Mouse (Mus musculus): Measurements from ENCODE around the gene Arih1. TPM values are rescaled to one million over a fixed set of nuclear protein-coding genes. Genes with fewer than 3 reads are reported as not detected.

The Arih1 gene
- total RNA-seq, 1 experiment from 2014 or later: 146 TPM

- ATAC-seq (ENCODE audit: extremely low read depth, insufficient number of reproducible peaks, low FRiP score, poor library complexity, severe bottlenecking): peak; percentile 4; the same call in 1 of the 2 replicates
Measured at GRCm38 (mm10) chr9:59352586-59353252, 133.7 kb downstream of the Arih1 start.

DNA sequence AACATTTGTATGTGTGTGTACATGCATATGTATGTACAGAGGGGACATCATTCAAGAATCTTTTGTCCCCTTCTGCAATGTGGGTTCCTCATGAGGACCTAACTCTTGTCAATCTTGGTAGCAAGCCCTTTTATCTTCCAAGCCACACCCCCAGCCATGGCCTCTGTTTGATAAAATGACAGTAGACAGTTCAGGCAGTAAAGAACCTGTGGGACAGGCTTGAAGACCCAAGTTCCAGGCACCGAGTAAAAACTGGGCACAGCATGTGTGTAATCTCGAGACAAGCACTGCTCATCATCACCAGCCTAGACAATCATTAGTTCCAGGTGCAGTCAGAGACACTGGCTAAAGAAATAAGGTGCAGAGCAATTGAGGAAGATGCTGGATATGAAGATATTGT, 140.2 kb downstream of the Arih1 start:
- no peak for ATAC-seq (ENCODE audit: extremely low read depth, insufficient number of reproducible peaks, low FRiP score, poor library complexity, severe bottlenecking)

GRCm38 (mm10) chr9:59340002-59340401, 146.4 kb downstream of the Arih1 start:
- 0 out of 2 replicates have a peak, but pooled peaks have one; percentile 23 for ATAC-seq (ENCODE audit: extremely low read depth, insufficient number of reproducible peaks, low FRiP score, poor library complexity, severe bottlenecking)

DNA sequence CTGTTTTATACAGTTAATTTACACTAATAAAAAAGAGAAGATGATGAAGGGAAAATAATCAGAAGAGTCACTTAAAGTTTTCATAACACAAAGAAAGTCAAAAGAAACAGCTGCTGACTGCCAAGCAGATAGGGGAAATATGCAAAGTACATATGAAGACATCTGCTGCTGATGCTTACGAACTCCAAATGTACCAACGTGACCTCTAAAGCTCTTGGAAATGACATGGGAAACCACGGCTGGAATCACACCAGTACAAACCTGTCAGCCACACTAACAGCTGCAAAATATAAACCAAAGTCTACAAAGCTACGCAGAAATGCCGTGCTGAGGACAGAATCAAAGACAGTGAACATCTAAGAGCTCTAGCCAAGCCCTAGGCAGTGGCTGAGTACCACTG, 147.3 kb downstream of the Arih1 start:
- ATAC-seq (ENCODE audit: extremely low read depth, insufficient number of reproducible peaks, low FRiP score, poor library complexity, severe bottlenecking): no peak

GRCm38 (mm10) chr9:59338411-59338810, 148.0 kb downstream of the Arih1 start:
- ATAC-seq (ENCODE audit: extremely low read depth, insufficient number of reproducible peaks, low FRiP score, poor library complexity, severe bottlenecking): no peak

Other genes starting within 250 kb of the Arih1 start
- 54.1 and 58.5 TPM in 2 replicates for gene Adpgk, start 195.1 kb downstream of the Arih1 start, total RNA-seq (2017)
- 8.7 and 10.2 TPM in 2 replicates for gene Bbs4, start 133.1 kb downstream of the Arih1 start, total RNA-seq (2017)
- 104 and 105 TPM in 2 replicates for gene Hexa, start 52.9 kb upstream of the Arih1 start, total RNA-seq (2017)
- gene Tmem202, start 53.2 kb upstream of the Arih1 start, total RNA-seq (2017): 5.4 and 6.2 TPM in 2 replicates
- gene Celf6, start 91.3 kb upstream of the Arih1 start, total RNA-seq (2017): not detected in 2 replicates
- 60.6 and 61.4 TPM in 2 replicates for gene Parp6, start 130.7 kb upstream of the Arih1 start, total RNA-seq (2017)
- 837 and 859 TPM in 2 replicates for gene Pkm, start 169.8 kb upstream of the Arih1 start, total RNA-seq (2017)
- 0.25 and 0.35 TPM in 2 replicates for gene Gramd2, start 193.5 kb upstream of the Arih1 start, total RNA-seq (2017)